Mouse (Mus musculus): ENCODE data around the gene Prkn.

The Prkn gene

DNA sequence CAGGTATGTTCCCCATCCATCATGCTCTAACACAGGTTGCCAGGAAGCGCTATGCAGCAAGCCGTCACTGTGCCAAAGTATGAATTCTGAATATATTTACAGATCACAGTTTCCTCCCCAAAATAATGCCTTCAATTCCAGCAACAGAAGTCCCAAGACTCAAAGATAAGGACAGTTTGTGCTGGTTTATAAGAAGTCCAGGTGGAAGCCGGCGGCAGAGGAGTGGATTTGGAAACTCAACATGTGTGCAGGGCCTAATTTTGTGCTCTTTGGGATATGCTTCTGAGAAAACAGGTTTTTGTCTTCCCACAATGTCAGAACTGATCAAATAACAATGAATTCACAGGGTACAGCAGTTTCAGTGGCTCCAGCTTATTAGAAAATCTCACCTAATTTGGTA is 961.0 kb downstream of the Prkn start:
- no peak for DNase-seq (ENCODE audit: extremely low spot score, low read depth, low spot score)

DNA sequence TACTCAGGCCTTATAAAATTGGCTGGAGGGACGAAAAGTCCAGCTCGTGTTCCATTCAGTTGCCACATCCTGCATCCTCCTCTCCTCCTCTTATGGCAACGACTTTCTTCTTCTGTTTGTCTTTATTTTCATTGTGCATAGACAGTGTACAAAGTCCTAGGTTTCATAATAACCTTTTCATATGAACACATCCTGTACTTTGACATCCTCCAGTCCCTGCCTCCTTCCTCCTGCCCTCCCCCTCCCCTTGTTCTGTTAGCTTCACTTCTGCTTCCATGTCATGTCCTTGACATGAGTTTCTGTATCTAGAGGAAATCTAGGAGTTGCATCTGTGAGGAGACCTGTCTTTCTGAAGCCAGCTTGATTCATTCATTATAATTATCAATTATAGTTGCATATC is 967.1 kb downstream of the Prkn start:
- no peak for DNase-seq (ENCODE audit: extremely low spot score, low read depth, low spot score)

DNA sequence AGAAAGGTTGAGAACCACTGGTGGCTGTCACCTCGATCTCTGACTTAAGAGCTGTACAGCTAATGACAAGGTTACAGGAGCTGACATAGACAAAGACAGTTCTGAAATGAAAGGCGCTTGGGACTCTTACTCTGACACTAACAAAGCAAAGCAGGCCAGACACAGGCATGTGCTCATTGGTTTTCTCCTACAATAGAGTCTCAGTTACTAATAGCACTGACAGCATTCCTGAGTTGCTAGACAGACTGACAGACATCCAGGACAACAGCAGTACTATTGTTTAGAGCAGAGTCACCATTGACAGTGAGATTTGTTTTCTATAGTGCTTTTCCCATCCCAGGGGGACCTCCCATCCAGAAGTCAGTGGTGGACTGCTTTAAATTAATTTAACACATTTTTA is 977.7 kb downstream of the Prkn start:
- no peak for DNase-seq (ENCODE audit: extremely low spot score, low read depth, low spot score)

DNA sequence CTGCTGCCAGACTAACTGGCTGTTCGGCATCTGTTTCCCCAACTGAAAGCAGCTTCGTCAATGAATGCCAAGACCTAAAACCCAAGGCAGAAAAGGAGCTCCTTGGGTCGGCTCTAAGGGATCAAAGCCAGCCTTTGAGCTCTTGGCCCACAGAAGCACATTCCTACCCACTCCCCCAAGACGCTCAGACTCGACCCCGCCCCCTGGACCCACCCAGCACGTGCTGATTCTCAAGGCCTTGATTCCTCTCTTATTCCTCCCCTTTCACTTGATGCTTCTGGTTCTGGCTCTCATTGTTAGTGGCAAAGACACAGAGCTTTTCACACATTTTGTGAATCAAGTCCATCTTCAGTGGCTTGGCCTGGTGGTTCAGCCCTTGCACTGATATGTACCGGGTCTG is 979.3 kb downstream of the Prkn start:
- no peak for DNase-seq (ENCODE audit: extremely low spot score, low read depth, low spot score)

DNA sequence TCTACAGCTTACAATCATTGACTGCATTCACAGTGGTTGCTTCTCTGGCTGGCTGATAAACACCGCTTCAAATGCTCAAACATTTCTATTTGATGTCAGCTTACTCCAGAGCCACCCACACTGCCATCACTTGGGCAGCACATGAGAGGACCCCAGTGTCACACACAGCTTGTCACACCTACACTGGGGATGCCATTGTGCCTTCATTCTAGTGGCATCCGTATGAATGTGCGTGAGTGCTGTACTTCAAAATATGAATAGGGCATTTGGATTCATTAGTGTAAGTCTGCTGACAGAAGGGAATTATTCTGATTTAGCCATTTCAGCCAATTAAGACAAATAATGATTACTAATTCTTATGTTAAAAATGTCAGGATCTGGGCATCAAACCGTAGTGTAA is 980.6 kb downstream of the Prkn start:
- no peak for DNase-seq (ENCODE audit: extremely low spot score, low read depth, low spot score)

DNA sequence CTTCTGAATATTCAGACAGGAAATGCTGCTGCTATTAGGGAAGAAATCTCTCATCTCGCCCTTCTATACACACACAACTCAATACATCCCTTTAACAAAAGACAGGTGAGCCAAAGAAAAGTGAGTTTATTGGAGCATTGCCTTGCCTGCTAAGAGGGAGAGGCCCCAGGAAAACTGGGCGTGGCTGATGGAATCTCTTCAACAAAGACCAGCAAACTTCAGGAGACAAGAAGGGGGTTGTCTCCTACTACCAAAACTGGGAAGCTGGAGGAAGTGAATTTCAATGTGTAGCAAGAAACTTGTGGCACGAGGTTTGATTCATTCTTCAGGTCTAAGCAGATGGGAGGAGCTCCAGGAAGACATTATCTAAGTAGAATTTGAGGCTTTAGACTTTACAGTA is 989.3 kb downstream of the Prkn start:
- no peak for DNase-seq (ENCODE audit: extremely low spot score, low read depth, low spot score)

DNA sequence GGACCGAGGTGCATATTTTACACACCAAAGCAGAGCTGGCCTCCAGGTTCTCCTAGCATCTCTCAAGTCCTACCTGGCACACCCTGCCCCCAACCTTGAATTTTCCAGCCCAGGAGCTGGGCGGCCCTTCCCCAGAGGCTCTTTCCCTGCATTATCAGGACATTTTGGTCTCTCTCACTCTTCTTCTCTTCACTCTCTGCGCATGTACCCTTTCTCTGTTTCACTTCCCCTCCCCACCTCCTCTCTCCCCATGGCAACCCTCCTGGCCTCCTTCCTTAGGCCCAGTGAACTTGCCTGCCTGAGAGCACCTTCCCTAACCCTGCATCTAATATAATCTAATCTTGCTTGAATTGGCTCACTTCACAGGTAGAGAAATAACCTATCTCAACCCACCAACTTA is 996.9 kb downstream of the Prkn start:
- DNase-seq (ENCODE audit: extremely low spot score, low read depth, low spot score) = no peak

DNA sequence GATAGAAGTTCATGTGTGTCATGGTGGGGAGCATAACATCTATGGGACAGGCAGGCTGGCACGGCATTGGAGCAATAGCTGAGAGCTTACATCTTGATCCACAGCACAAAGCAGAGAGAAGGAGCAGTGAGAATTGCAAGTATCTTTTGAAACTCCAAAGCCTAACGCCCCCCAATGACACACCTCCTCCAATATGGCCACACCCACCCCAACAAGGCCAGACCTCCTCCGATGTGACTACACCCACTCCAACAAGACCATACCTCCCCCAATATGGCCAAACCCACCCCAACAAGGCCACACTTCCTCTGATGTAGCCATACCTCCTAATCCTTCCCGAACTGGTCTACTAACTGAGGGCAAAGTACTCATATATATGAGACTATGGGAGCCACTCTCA is 1004.3 kb downstream of the Prkn start:
- DNase-seq (ENCODE audit: extremely low spot score, low read depth, low spot score) = no peak

DNA sequence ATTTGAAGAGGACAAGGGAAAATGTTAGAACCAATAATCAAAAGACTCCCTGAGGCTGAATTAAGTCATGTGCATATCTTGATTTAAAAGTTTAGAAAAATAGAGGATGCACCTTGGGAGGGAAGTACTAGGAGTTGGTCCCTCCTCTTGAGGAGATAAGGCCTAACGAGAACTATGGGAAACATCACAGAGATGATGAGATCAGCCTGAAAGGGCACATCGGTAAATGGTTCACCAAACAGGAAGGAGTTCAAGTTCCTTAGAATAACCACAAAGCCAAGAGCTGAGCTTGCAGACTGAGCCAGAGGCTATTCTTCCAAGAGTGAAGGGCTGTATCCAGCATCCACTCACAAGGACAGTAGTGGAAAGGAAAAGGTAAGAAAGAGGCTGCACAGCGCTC is 1004.8 kb downstream of the Prkn start:
- no peak for DNase-seq (ENCODE audit: extremely low spot score, low read depth, low spot score)

DNA sequence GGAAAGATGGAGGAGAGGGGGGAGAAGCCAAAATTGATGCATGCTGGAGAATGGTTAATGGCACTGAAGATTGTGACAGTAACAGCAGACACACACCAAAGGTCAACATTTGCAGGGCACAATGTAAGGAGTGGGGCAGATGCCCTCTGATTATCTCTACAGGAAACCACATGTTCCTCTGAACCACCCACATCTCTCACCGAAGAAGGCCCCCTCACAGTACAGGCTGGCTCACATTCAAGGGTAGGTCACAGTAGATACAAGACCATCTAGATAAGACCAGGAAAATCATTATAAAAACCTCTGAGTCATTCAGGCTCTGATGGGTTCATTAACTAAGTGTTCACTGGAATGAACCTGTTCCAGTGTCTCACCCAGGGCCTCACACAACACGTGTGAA is 1005.3 kb downstream of the Prkn start:
- no peak for DNase-seq (ENCODE audit: extremely low spot score, low read depth, low spot score)

DNA sequence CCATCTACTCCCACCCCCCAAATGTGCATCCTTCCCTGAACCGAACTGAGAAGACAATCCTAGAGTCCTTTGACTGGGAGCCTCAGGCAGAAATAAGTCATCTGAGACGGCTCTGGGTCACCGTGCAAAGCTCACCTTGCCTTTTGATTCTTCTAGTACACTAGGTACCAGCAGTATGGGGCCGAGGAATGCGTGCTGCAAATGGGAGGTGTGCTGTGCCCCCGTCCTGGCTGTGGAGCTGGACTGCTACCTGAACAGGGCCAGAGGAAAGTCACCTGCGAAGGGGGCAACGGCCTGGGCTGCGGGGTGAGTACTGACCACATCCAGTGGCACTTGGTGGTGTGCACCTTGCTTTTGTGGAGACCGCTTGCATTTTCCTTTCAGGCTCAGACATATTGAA is 1014.4 kb downstream of the Prkn start:
- DNase-seq (ENCODE audit: extremely low spot score, low read depth, low spot score) = no peak

DNA sequence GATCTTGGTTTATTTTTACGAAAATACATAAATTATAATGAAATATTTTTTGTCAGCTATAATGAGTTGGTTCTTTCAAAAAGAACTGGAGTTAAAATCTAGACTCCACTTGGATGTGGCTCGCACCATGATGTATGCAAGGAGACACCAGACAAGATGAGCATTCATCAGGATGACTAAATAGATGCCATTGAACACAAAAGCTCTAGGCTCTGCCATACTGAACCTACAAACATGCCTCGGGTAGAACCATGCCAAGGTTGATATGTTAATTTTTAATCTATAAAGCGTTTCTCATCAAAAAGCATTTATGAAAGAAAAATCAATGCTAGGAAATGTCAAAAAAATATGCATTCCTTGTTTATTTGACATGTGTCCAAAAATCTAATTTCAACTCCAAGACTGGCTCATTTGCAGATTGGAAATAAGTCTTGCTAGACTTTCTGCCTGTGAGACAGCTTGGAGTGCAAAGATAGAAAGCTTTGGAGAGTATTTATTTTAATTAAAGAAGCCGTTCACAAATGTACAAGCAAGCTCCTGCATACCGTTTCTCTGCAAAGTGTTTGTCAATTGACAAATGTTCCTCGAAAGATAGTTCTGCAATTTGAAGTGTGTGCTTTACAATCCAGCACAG is 1018.7 kb downstream of the Prkn start:
- no peak for DNase-seq (ENCODE audit: extremely low spot score, low read depth, low spot score)

DNA sequence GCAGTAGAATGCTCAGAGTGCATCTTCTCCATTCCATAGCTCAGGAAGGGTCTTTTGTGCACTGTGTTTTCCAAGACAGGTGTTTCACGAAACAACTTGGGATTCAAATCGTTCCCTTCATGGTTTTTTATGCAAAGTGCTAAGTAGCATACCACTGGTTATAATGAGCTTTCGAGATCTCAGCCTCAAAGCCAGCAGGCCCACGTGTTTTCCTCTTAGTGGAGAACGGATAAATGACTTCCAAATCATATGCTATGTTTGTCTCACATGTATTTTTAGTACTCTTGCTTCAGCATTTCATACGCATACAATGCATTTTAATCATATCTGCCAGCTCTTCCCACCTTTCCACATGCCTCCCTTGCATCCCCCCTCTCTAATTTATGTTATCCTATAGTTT is 1021.0 kb downstream of the Prkn start:
- no peak for DNase-seq (ENCODE audit: extremely low spot score, low read depth, low spot score)

DNA sequence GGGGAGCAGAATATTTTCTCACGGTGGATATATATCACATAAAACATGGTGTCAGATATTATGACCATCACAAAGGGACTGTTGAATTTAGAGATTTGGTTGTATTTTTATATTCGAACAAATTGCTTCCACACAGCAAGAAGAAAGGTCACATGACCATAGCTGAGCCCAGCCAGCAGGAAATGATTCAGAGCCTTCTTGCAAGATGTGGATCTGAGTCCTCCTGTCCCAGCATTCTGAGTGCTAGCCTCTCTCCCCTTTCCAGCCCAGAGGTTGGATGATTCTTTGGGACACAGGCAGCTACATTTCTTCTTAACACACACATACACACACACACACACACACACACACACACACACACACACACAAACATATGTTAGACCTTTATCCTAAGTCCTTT is 1022.2 kb downstream of the Prkn start:
- DNase-seq (ENCODE audit: extremely low spot score, low read depth, low spot score) = no peak

DNA sequence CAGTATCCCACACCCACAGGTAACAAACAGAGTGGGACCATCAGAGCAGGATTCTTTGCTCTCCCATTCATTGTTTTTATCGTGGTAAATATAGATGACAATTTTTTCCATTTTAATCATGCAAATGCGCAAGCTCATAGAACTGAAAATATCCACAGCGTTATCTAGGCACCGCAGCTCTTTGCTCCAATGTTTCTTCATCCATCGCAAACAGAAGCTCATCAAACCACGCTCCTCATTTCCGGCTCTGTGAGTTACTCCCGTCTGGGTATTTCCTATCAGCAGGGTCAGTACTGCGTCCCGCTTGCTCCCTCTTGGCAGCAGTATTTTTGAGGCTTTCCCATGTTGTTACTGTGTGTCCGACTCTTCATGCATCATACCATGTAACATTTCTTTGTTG is 1022.8 kb downstream of the Prkn start:
- no peak for DNase-seq (ENCODE audit: extremely low spot score, low read depth, low spot score)

DNA sequence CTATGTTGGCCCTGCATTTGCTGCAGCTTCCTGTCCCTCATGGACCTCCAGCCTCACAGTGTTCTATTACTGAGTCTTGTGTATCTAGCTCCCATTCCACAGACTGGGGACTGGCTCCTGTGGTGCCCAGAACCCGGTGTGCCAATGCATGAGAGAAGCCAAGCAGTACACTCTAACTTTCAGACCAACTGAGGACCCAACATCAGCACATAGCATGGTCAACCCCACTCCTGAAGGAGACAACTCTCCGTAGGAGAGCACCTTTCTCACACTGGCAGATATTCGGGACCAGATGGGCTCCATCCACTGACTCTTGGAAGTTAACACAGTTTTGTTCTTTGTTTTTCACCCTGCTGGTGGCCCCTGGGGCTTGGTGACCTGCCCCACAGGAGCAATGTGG is 1026.0 kb downstream of the Prkn start:
- DNase-seq (ENCODE audit: extremely low spot score, low read depth, low spot score) = no peak

DNA sequence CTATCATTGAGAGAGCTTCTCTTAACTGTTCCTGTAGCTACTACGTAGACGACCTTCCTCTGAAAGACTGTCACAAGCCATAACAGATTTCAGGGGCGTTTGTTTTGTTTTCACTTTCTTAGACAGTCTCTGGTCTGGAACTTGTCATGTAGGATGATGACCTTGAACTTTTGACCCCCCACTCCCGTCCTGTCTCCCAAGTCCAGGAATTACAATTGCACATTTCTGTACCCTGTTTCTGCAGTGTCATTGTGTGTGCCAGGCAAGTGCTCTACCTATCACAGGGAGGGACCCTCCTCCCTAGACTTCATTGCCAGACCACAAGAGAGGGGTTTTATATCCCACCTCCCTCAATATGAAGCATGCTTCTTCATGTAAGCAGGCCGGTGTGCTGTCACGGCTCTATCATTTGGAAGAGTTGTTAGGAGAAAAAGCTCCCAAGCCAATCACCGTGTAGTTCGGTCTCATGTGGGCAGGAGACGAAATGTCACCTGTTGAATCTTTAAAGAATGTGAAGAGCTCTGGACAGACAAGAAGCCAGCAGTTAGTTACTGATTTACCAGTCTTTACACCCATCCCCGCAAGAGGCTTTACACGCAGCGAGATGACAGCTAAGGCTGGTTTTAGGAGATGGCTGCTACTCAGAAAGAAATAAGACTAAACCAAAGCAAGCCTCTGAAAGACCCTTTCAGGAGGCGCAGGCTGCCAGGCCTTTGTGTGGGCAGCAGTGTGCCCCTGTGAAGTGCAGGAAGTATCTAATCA is 1027.3 kb downstream of the Prkn start:
- no peak for DNase-seq (ENCODE audit: extremely low spot score, low read depth, low spot score)

DNA sequence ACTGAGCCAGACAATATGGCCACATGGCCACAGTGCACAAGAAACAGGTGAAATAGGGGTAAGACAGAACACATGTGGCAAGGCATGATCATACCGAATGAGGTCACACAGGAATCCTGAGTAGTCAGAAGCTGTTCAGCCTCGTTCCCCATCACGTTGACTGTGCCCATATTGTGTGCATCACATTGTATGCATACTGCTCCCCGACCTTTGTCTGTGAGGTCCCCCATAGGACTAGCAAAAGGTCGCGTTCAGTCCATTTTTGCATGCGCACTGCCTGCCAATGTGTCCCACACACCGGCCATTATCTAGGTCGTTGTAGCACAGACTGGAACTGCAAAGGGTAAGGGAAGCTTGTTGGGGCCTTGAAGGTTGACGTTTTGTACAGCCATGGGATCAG is 1030.4 kb downstream of the Prkn start:
- DNase-seq (ENCODE audit: extremely low spot score, low read depth, low spot score) = no peak

DNA sequence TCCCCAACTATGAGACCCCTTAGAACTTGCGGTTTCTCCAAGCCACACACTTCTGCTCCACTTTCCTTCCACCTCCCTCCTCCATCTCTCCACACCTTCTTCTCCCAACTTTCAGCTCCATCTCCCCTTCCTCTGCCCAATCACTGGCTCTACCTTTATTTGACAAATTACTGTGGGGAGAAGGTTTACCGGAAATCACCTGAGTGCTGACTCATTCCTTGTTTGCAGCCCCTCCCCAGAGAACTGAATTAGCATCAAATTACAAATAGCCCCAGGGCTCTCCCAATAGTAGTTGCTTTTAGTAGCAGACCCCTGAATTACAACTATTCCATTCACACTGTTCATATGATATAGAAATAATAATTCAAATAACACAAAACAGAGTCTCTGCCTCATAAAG is 1036.1 kb downstream of the Prkn start:
- no peak for DNase-seq (ENCODE audit: extremely low spot score, low read depth, low spot score)

DNA sequence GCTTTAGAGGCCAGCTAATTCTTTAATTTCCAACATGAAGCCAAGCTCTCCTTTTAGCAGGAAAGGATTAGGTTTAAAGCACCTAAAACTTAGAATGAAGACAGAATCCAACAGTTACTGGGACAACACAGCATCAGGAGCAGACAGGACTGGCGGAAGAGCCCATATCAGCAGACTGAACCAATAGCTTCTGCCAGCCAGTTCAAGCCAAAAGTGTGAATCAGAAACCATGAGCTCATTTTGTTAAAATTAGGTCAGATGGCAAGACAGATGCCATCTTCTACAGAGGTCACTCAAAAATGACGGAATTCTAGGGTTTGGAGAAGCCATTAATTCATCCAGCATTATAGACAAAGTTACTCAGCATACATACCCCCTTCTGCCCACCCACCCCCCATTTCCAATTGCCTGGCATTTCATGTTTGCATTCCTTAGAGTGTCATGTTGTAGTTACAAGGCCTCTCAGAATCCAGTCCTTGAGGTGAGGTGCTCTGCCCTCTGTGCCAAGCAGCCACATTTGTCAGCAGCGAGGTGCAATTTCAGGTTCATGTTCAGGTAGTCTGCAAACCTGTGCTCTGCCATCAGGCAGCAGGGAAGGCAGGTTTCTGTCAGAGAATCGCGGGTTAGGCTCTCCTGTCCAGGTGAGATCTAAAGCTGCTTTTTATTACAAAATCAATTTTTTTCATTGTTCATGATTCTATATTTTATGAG is 1041.1 kb downstream of the Prkn start:
- DNase-seq (ENCODE audit: extremely low spot score, low read depth, low spot score) = no peak

DNA sequence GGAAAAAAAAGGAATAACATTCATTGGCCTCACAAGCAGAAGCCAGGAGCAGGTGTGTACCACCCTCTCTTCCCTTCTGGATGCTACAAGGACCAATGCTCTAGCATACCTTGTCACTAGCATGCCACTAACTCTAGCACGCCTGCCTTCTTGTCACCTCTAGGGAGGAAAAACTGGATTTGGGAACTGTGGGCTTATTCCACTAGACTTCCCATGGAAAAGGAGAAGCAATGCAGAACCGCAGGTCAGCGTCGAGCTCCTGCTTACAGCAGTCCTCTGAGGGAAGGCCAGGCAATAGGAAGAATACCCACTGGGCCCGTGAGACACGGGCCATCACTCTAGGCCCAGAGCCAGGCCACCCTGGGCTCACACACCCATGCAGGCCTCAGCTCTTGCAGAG is 1045.4 kb downstream of the Prkn start:
- no peak for DNase-seq (ENCODE audit: extremely low spot score, low read depth, low spot score)

DNA sequence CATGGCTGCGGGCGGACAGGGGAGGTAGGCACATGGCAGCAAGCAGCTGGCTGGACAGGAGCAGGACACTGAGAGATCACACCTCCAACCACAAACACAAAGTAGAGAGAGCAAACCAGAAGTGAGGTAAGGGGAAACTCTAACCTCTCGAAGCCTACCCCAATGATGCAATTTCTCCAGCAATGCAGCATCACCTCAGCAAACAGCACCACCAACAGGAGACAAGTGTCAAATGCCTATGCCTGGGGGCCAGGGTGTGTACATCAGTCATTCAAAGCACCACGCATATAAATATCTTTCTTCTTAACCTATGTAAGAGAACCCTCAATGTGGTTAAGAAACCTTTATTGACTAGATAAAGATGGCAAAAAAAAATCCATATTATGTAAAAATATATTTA is 1046.8 kb downstream of the Prkn start:
- no peak for DNase-seq (ENCODE audit: extremely low spot score, low read depth, low spot score)
